Mouse (Mus musculus) adrenal gland, postnatal 4 days (tissue): Measurements from ENCODE around the gene Mpnd. TPM values are rescaled to one million over a fixed set of nuclear protein-coding genes. Genes with fewer than 3 reads are reported as not detected.

Source experiments
- DNase-seq, 2 experiments: peaks; one replicate each; pipeline ENCODE4 v3.0.0; 2021 to 2022; ENCODE audit warnings: low spot score in 2 of 2, mixed read lengths in 2 of 2
- long read RNA-seq, 2 experiments: library from polyadenylated mRNA; stranded (forward); transcript quantifications; one replicate each; pipeline ENCODE4 v2.0.0; 2021
- total RNA-seq, 2 experiments: library from RNA; stranded (reverse); gene quantifications; 2 replicates each; pipeline ENCODE4 v1.2.3; 2021

The Mpnd gene
- total RNA-seq = 10 to 100 TPM; 91.6 to 91.9 TPM
- long read RNA-seq, experiment 1, transcript Mpnd-204 (13 exons, 1,701 nt) = major isoform, 69 of 110 reads
- long read RNA-seq, experiment 1, partial matches to known transcripts = 35 of 110 reads
- long read RNA-seq, experiment 1, other reads (novel, unspliced or antisense) = 6 of 110 reads
- long read RNA-seq, experiment 2, transcript Mpnd-204 (13 exons, 1,701 nt) = major isoform, 160 of 222 reads
- long read RNA-seq, experiment 2, partial matches to known transcripts = 48 of 222 reads
- long read RNA-seq, experiment 2, other reads (novel, unspliced or antisense) = 14 of 222 reads

GRCm38 (mm10) chr17:56005415-56006061, at the start of gene Mpnd, which contains the start of gene Stap2:
Gene Mpnd (plus strand): TSS chr17:56005711.
Gene Stap2 (minus strand): TSS chr17:56005584.
- no peak for DNase-seq

GRCm38 (mm10) chr17:55956129-55956528, 49.4 kb upstream of the Mpnd start:
- DNase-seq = peak; percentile 3 to 6

DNA sequence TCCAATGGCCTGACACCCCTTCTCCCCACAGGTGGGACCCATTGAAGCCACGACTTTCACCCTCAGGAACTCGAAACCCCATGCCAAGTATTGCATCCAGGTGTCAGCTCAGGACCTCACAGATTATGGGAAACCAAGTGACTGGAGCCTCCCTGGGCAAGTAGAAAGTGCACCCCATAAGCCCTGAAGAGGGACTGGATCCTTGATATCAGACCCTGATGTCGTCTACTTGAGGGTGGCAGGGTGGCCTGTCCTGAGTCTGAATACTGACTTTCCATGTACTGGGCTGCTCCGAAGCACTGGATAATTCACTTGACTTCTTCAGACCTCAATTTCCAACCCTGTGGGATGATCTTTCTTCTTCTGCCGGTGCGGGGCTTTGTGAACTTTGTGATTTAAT, 48.9 kb upstream of the Mpnd start:
- peak; percentile 2 to 3 for DNase-seq

DNA sequence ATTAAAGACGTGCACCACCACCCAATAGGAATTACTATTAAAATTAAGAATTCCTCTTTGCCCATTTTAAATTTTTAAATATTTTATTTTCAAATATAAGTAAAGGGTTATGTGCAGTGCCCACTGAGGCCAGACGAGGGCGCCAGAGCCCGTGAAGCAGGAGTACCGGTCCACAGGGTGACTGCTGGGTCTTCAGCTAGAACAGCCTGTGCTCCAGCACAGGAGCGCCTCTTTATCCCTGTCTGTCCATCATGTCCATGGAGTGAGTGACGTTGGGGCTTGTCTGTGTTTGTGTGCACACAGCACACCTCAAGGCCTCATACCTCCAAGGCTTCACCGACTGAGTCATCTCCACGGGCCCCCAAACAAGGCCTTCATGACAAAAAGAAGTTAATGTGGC, 48.3 kb upstream of the Mpnd start:
- DNase-seq = peak; percentile 33 to 60

DNA sequence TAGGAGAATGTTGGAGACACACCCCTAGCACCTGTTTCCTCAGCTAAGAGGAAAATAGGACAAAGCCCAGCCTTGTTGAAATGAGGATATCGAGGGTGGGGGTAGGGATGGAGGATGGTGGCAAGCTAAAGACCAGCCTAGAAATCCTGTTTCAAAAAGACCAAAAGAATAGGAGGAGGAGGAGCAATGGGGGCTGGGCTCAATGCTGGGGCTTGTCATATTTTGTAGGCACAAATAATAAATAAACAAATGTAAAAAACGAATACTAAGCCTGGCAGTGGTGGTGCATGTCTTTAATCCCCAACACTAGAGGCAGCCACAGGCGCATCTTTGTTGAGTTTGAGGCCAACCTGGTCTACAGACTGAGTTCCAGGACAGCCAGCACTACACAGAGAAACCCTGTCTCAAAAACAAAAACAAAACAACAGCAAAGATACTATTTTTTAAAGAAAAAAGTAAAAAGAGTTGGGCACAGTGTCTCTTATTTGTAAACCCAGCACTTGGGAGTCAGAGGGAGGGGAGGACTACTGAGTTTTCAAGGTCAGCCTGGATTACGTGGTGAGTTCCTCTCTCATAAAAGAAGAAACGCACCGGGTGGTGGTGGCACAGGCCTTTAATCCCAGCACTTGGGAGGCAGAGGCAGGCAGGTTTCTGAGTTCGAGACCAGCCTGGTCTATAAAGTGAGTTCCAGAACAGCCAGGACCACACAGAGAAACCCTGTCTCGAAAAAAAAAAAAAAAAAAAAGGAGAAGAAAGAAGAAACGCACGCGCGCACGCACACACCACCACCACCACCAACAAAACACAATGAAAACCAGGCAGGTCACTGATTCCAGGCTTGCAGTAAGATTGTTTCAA, 47.6 kb upstream of the Mpnd start:
- DNase-seq = peak in 1 of 2 experiments; percentile 2

- DNase-seq = no peak
Measured at GRCm38 (mm10) chr17:55958584-55958886, 47.0 kb upstream of the Mpnd start.

DNA sequence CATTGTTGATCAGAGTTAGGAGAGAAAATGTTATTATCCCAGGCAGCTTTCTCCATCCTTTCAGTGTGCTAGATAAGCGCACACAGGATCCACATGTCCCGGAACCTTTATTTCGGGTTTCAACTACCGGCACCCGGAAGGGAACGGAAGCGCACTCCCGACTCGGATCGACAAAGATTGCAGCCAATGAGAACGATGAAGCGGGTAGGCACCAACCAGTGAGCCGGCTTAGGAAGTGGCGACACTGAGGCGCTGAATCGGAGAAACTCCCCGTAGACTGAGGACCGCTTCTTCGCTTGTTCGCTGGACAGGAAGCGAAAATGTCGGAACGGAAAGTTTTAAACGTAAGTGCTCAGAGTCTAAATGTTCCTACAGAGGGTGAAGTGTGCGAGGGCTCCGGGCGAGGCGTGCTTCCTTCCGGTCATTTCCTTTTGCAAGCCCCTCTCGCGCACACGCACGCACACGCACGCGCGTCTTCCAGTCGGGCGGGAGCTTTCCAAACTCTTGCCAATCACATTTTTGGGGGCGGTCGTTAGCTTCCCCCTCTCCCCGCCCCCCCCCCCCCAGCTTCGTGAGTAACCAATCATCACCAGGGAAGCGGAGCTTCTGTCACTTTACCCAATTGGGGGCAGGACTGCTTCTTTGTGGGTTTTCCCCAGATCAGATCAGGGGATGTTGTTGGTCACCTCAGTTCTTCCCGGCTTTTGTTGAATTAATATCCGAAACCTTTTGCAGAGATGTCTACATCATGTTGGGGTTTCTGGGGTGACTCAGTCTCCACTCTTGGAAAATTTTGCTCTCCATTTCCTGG, 46.4 kb upstream of the Mpnd start, which contains the start of gene Yju2:
TSS of gene Yju2 (plus strand) at position 182 of the 811 bp plus-strand sequence.
- peak; percentile 80 to 86 for DNase-seq

DNA sequence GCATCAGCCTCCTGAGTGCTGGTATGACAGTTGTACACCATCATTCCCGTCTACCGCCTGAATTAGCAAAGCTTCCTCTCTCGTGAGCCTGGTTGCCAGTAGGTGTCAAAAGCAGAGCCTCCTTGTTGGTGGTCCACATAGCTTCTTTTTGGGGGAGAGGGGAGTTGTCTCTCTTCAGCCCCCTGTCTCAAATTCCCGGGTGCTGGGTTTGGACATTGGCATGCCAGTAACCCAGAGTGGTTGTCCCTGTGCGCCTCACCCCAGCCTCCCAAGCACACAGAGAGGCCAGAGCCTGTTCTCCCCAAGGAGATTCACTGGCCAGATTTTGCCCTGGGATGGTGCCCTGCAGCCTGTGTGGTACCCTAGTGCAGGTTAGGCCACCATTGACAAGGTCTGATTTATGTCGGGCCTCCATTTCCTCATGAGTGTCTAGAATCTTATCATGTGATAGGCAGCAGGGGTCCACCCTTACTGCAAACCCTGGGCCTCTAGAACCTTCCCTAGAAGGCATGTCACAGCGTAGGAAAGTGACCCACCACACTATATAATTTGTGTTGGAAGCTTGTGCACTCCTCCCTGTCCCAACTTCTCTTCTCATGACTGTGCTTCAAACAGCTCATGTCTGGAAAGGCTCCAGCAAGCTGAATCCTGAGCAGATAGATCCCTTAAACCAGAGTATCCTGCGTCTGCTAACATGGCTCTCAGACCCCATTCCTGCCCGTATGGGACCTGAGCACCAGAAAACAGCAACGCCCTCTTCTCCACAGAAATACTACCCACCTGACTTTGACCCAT, 45.4 kb upstream of the Mpnd start:
- no peak for DNase-seq

GRCm38 (mm10) chr17:55960791-55961190, 44.7 kb upstream of the Mpnd start:
- DNase-seq = no peak

DNA sequence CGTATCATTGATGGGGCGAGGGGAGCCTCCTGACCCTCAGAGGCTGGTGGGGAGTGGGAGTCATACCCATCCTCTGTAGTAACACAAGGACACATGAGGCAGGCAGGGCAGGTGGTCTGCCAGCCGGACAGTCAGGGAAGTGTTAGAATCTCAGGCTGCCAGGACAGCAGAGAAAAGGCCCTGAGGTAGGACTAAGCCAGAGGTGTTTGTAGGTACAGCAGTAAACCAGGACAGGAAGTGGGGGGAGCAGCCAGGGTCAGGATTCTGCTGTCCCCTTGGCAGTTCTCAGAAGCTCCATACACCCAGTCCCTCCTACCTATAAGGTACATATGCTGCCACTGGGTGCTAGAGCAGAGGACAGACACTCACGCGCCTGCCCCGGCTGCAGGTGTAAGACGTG, 43.9 kb upstream of the Mpnd start:
- no peak for DNase-seq

DNA sequence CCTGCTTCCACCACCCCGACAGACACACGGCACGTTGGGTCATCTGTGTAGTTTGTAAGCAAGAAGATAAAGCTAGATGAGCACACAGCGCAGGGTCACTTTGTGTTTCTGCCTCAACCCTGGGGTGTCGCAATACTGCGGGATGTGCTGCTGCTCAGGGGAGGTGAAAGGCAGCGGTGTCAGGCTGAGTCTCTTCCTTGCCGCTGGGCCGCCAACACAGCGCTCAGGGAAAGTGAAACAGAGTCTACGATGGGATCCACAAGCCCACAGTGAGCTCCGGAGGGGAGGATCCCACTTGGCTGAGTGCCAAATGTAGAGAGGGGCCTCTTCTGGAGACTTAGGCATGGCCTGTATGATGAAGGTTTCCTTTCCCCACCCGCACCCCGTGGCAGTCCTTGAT, 42.3 kb upstream of the Mpnd start:
- DNase-seq = peak in 1 of 2 experiments; percentile 2

DNA sequence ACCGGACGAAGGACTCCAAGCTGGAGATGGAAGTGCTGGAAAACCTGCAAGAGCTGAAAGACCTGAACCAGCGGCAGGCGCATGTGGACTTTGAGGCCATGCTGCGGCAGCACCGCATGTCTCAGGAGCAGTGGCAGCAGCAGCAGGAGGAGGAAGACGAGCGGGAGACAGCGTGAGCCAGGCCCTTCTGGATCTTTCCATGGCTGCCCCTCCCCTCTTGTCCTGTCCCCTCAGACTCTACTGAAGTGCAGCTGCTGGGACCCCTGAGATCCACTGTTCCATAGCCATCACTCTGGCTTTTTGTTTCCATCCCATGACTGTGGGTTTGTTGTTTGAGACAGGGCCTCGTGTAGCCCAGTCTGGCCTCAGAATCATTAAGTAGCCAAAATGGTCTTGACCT, 41.0 kb upstream of the Mpnd start:
- no peak for DNase-seq

DNA sequence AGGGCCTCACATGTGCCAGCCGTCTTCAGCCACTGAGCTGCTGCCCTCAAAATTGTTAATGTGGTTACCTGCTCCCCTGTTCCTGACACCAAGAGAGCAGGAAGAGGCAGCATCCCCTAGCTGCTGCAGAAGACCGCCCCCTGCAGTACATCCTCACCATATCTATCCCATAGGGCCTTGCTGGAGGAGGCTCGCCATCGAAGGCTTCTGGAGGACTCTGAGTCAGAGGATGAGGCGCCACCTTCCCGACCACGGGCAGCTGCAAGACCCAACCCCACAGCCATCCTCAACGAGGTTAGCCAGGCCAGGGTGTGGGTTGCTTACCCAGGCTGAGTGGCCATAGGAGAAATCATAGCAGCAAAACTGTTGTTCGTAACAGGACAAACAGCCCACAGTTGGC, 40.5 kb upstream of the Mpnd start:
- DNase-seq = no peak

- no peak for DNase-seq
Measured at GRCm38 (mm10) chr17:55967186-55967585, 38.3 kb upstream of the Mpnd start.

- DNase-seq = no peak
Measured at GRCm38 (mm10) chr17:55968210-55968609, 37.3 kb upstream of the Mpnd start.

DNA sequence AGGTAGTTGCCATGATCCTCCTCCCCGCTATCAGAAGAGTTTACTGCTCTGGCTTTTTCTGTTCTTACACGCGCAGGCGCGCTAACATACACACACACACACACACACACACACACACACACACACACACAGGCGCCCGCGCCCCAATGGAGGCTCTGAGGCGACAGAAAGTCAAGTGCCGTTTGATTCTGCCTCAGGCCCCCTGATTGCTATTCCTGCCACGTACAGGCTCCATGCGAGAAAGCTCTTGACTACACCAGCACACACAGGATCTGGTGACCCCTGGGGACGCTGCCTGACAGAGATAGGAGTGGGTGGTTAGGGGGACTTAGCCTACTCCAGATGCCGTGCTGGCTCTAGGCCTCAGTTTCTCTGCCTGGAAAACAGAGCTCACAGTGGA, 36.0 kb upstream of the Mpnd start:
- DNase-seq = no peak

GRCm38 (mm10) chr17:55969966-55970891, 35.3 kb upstream of the Mpnd start, which contains the start of gene Shd:
Gene Shd (plus strand): TSS chr17:55970467.
- DNase-seq = no peak

- no peak for DNase-seq
Measured at GRCm38 (mm10) chr17:55971453-55971852, 34.1 kb upstream of the Mpnd start.

DNA sequence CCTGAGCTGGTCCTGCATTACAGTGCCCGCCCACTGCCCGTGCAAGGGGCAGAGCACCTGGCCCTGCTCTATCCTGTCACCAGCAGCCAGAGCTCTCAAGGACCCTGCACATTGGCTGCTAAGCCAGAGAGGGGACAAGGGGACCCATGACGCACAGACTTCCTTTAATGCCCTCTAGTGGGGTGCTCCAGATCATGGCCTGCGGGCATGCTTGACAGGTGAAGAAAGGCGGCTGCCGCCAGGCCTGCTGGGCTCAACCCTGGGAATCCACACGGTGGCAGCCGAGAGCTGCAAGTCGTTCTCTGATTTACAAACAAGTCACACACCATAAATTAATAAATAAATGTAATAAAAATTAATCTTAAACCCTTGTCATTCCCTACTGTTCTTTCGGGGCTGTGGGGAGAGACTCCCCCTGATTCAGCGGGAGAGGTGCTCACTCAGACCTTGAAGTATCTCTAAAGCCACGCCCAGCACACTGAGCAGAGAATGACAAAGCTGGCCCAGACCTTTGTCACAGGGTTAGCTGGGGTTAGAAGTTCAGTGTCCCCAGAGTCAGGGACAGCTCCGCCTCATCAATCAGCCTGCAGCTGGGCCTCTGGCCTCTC, 29.2 kb upstream of the Mpnd start:
- DNase-seq = peak in 1 of 2 experiments; percentile 70
